Mouse (Mus musculus) gastrocnemius, adult 2 months (tissue): ENCODE measurements around the gene Magi1. TPM values are rescaled to one million over a fixed set of nuclear protein-coding genes. Genes with fewer than 3 reads are reported as not detected.

Experiments
- DNase-seq: peaks from one replicate; pipeline ENCODE4 v3.0.0; 2022
- H3K27ac ChIP-seq: fragments of 200-600 bp; 2 replicates; pipeline ENCODE4 v1.8.1; 2022; ENCODE audit warnings: mild to moderate bottlenecking
- H3K4me3 ChIP-seq: fragments of 200-600 bp; 2 replicates; pipeline ENCODE4 v1.8.1; 2022; ENCODE audit warnings: mild to moderate bottlenecking, moderate library complexity
- CTCF ChIP-seq: fragments of 200-600 bp; IDR thresholded peaks from 2 replicates; pipeline ENCODE4 v1.8.1; 2022; ENCODE audit warnings: antibody characterized with exemption, mild to moderate bottlenecking, moderate library complexity
- intact Hi-C: fragments of 180-260 bp; cut with DNase I; formaldehyde crosslinking; loops from one replicate; pipeline ENCODE4 v1.15.1; 2025
- total RNA-seq, 2 experiments: library from RNA; stranded (reverse); gene quantifications; 2 replicates each; pipeline ENCODE4 v1.2.3; 2021

Magi1 gene
- total RNA-seq, 2 experiments from 2014 or later: 4.2 to 4.5 TPM

- DNase-seq: no peak
- no peak overlapping the region for H3K4me3 ChIP-seq
- intact Hi-C loops: no loop called here
- TF ChIP-seq CTCF: no peak
- H3K27ac ChIP-seq: no peak overlapping the region
These were observed 125.4 kb downstream of the Magi1 start for GRCm38 (mm10) chr6:94158119-94158848.

- Histone ChIP-seq H3K27ac (no peak overlapping the region), H3K4me3 (no peak overlapping the region)
- no peak for DNase-seq
- intact Hi-C loops: no loop called here
- no peak for TF ChIP-seq CTCF
These were observed 127.7 kb downstream of the Magi1 start for GRCm38 (mm10) chr6:94155996-94156395.

- Histone ChIP-seq H3K4me3 (no peak overlapping the region), H3K27ac (no peak overlapping the region)
- intact Hi-C loops: no loop called here
- no peak for DNase-seq
- TF ChIP-seq CTCF: no peak
These were observed 128.7 kb downstream of the Magi1 start for GRCm38 (mm10) chr6:94154854-94155601.

GRCm38 (mm10) chr6:94152881-94153280, 130.8 kb downstream of the Magi1 start:
- intact Hi-C loops: no loop called here
- no peak overlapping the region for H3K4me3 ChIP-seq
- H3K27ac ChIP-seq: no peak overlapping the region
- no peak for DNase-seq
- no peak for TF ChIP-seq CTCF

GRCm38 (mm10) chr6:94150876-94151275, 132.8 kb downstream of the Magi1 start:
- DNase-seq: no peak
- H3K4me3 ChIP-seq: no peak overlapping the region
- no peak overlapping the region for H3K27ac ChIP-seq
- no peak for TF ChIP-seq CTCF
- intact Hi-C loops: no loop called here

- Histone ChIP-seq H3K4me3 (no peak overlapping the region), H3K27ac (no peak overlapping the region)
- intact Hi-C loops: no loop called here
- no peak for TF ChIP-seq CTCF
- no peak for DNase-seq
These were observed 133.9 kb downstream of the Magi1 start for GRCm38 (mm10) chr6:94149800-94150199.

- intact Hi-C loops: no loop called here
- Histone ChIP-seq H3K4me3 (no peak overlapping the region), H3K27ac (peak overlapping the region; percentile 10; the same call in 1 of the 2 replicates)
- TF ChIP-seq CTCF: no peak
- DNase-seq: no peak
These were observed 137.6 kb downstream of the Magi1 start for GRCm38 (mm10) chr6:94146206-94146493.

- TF ChIP-seq CTCF: no peak
- H3K4me3 ChIP-seq: no peak overlapping the region
- DNase-seq: peak; percentile 79
- intact Hi-C loops: no loop called here
- peak overlapping the region; percentile 43; the same call in 1 of the 2 replicates for H3K27ac ChIP-seq
These were observed 138.1 kb downstream of the Magi1 start for GRCm38 (mm10) chr6:94145430-94146205.

- intact Hi-C loops: loop anchor here (5.0 kb wide), 1 partner anchor 60 kb away; no protein-coding TSS in a partner anchor
- no peak for TF ChIP-seq CTCF
- no peak for DNase-seq
These were observed 141.2 kb downstream of the Magi1 start for GRCm38 (mm10) chr6:94142493-94142892.

GRCm38 (mm10) chr6:94141496-94141895, 142.2 kb downstream of the Magi1 start:
- no peak for DNase-seq
- no peak for TF ChIP-seq CTCF
- Histone ChIP-seq H3K4me3 (no peak overlapping the region), H3K27ac (no peak overlapping the region)
- intact Hi-C loops: loop anchor here (5.0 kb wide), 1 partner anchor 59 kb away; no protein-coding TSS in a partner anchor

More at GRCm38 (mm10) chr6:94142493-94142892, 141.2 kb downstream of the Magi1 start:
- Histone ChIP-seq H3K27ac (no peak overlapping the region), H3K4me3 (no peak overlapping the region)

GRCm38 (mm10) chr6:94139952-94140414, 143.7 kb downstream of the Magi1 start:
- intact Hi-C loops: loop anchor here (5.0 kb wide), 1 partner anchor 58 kb away; no protein-coding TSS in a partner anchor
- peak; percentile 71 for TF ChIP-seq CTCF
- H3K27ac ChIP-seq: no peak overlapping the region
- no peak overlapping the region for H3K4me3 ChIP-seq
- DNase-seq: no peak

GRCm38 (mm10) chr6:94136693-94137092, 147.0 kb downstream of the Magi1 start:
- no peak for TF ChIP-seq CTCF
- DNase-seq: no peak
- intact Hi-C loops: no loop called here
- Histone ChIP-seq H3K4me3 (no peak overlapping the region), H3K27ac (no peak overlapping the region)

- intact Hi-C loops: no loop called here
- DNase-seq: no peak
These were observed 149.6 kb downstream of the Magi1 start for GRCm38 (mm10) chr6:94134159-94134558.

More at GRCm38 (mm10) chr6:94134159-94134558, 149.6 kb downstream of the Magi1 start:
- H3K4me3 ChIP-seq: no peak overlapping the region
- TF ChIP-seq CTCF: no peak
- H3K27ac ChIP-seq: no peak overlapping the region
